Mouse (Mus musculus): ENCODE measurements at regions not wholly inside any gene's neighbourhood (a gene's known extent, or its start where the extent isn't known, plus 50 kb on each side); places are given as distances from the start of the nearest gene placed in this dataset.

DNA sequence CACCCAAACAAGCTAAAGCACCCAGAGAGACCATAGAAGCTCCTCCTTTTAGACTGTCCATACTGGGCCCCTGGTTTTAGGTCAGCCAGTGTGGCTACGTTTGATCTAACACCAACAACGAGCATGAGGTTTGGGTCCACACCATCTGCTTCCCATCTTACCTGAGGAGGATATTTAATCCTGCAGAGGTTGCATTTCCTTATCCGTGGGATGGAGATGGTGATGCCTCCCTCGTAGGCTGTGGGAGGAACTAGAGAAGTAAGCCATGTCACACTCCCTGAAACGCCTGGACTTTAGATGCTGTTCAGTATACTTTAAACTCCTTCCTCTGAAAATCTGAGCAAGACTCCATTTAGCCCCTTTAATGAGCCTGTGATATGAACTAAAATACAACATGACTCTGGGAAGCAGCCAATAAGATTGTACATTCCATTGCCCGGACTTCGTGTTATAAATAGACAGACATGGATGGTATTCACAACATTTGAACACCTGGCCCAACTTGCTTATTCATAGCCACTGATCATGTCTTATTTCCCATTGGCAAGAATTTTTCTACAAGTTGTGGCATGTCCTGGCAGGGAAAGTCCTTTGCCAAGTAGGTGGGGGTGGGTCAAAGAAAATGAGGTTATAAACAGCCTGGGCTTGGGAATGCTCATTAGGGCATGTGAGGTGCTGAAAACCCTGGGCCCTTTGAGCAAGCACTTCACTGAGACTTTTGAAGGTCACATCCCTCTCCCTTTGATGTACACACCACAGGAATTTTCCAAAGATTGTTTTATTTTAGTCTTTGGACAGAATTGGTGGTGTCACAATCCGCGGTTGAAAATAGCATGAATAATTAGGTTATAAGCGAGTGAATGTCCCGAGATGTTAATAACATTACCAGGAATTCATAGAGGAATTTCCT, 89.7 kb upstream of the Pgrmc2 start:
- no peak for DNase-seq

DNA sequence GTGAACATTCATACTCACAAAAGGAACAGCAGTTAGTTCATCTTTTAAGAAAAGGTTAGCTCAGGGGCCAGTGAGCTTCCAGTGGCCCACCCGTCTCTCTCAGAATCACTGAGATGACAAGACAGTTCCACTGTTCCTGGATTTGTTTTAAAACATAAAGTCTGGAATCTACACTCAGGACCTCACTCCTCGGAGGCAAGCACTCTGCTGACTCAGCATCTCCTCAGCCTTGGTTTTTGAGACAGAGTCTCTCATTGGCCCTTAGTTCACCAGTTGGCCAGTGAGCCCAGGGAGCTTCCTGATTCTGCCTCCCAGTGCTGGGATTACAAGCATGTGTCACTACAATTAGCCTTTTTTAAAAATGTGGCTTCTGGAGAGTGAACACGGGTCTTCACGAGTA, 88.9 kb upstream of the Pgrmc2 start:
- DNase-seq: no peak

DNA sequence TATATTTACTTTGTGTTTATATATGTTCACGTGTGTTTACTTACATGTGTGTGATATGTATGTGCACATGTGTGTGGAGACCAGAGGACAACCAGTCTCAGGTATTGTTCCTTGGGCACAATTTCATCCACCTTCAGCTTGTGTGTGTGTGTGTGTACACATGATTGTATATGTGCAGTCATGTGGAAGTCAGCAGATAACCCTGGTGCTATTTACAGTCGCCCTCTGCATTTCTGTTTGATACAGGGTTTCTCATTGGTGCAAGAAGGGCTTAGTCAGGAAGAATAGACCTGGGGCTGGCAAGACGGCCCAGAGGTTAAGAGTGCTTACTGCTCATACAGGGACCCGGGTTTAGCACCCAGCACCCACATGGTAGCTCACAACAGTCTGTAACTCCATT, 88.5 kb upstream of the Pgrmc2 start:
- no peak for DNase-seq

GRCm38 (mm10) chr3:41170566-41170965, 87.7 kb upstream of the Pgrmc2 start:
- no peak for DNase-seq

- no peak for DNase-seq
Observed at GRCm38 (mm10) chr3:41169430-41169829, 86.6 kb upstream of the Pgrmc2 start.

- DNase-seq: no peak
Observed at GRCm38 (mm10) chr3:41168181-41168967, 85.5 kb upstream of the Pgrmc2 start.

- DNase-seq: no peak
Observed at GRCm38 (mm10) chr3:41167476-41167875, 84.6 kb upstream of the Pgrmc2 start.

DNA sequence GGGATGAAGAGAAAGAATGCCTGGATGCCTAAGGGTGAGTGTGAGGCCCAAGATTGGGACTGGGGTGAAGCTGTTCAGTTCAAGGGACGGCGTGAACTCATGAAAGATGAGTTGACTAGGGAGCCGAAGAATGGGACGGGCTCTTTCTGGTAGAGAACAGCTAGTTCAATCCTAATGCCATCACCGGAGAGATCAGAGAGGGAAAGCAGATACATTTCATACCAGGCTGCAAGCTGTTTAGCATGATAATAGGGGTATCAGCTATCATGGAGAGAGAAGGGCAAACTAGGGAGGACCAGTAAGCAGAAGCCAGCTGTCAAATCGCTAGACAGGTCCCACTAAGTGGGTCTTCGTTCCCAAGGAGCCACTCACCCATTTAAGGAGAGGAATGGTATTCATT, 81.9 kb upstream of the Pgrmc2 start:
- DNase-seq: no peak

DNA sequence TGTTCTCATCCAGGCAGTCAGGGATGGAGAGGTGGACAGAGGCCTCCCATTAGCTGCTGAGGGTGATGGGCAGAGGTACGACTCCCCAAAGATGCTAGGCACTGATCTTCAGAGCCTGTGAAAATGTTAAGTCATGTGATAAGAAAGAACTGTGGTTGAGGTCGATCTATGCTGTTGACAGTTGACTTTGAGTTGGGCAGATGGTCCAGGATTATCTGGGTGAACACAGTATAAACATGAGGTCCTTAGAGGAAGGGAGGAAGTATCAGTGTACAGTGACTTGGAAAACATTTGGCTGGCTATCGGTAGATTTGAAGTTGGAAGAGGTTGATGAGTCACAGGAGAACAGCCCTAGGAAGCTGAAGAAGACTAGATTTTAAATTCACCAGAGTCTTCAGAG, 80.9 kb upstream of the Pgrmc2 start:
- no peak for DNase-seq

- DNase-seq: no peak
Observed at GRCm38 (mm10) chr3:41162514-41162913, 79.7 kb upstream of the Pgrmc2 start.

GRCm38 (mm10) chr3:41160648-41161047, 77.8 kb upstream of the Pgrmc2 start:
- DNase-seq: no peak

DNA sequence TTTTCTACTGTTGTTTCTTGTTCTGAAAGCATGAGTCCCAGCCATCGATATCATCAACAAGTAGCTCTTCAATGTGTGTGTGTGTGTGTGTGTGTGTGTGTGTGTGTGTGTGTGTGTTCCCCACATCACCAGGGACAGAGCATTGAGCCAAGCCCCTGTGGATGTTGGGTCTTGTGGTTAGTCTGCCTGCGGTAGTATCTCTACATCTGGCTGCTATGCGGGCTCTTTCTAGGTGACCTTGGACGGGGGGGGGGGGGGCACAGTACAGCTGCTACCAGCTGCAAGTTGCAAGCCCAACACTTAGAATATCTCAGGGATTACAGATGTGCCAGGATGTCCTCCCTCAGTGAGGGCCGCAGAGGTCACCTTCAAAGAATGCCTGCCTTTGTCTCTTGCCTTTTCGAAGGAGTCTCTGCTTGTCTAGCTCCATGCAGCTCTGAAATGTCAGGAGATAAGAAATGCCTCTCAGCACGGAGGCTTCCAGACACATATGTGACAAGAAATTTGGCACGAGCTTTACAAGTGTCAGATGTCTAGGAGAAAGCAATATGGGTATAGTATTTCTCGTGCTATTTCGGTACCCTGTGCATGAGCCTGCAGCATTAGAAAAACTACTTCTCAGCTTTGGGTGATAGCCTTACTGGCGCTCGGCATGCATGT, 75.6 kb upstream of the Pgrmc2 start:
- no peak for DNase-seq

DNA sequence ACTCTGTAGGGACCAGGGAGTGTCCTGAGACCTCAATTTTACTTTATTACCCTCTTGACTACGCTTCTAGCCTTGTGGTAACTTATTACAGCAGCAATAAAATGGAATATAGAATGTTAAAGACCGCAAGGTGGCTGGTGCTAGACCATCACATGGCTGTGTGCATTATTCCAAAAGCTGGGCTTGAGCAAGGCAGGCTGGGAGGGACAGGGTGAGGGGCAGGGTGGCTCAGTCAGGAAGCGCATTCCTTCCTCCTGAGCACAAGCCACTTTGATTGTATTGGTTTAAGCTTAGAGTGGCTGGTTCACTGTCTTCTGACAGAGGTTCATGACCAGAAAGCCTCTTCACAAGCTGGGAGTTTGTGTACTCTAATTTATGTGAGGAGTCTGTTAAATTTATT, 74.6 kb upstream of the Pgrmc2 start:
- no peak for DNase-seq

GRCm38 (mm10) chr3:41156562-41156961, 73.7 kb upstream of the Pgrmc2 start:
- no peak for DNase-seq

GRCm38 (mm10) chr3:41155132-41155760, 72.4 kb upstream of the Pgrmc2 start:
- DNase-seq: no peak

DNA sequence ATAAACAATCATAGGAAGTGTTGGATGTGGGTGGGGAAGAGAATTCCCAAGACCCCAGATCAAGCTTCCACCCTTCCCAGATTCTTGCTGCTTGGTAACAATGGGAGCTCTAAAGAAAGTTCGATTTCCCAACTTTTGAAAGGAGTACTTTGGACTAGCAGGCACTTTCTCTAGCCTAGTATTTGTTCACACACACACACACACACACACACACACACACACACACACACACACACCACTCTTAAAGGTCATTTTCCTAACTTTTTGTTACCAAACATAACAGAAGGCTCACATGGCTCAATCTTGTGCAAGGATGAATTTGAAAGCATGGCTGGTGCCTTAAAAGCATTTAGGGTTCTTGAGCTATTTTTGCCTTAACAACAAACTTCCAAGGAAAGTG, 71.6 kb upstream of the Pgrmc2 start:
- DNase-seq: no peak

DNA sequence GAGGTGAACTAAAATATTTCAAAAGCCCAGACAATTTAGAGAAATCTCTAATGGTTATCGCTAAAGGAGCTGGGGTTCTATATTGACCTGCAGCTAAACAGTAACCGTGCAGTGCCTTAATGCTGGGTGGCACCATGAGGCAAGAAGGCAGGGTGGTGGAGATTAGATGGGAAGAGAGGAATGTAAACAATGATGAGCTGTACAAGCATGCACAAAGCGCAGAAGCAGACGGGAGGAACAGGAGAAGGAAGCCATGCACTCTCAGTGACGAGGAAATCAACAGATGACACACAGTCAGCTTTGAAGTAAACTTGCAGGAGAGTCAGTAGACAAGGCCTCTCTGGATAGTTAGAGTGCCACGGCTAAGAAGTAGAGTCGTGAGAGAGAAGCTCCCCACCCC, 69.1 kb upstream of the Pgrmc2 start:
- DNase-seq: no peak

DNA sequence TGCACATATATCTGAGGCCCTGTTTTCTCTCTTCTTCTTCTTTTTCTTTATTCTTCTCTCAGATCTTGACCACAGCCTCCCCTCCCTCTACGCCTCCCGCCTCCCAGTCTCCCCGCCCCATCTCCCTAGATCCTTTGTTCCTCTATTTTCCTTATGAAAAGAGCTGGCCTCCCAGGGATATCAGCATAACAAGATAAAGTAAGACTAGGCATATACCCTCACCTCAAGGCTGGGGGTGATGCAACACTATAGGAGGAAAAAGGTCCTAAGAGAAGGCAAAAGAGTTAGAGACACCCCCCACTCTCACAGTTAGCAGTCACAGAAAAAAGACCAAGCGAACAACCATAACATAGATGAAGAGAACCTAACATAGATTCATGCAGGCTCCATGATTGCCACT, 57.5 kb upstream of the Pgrmc2 start:
- DNase-seq: no peak

DNA sequence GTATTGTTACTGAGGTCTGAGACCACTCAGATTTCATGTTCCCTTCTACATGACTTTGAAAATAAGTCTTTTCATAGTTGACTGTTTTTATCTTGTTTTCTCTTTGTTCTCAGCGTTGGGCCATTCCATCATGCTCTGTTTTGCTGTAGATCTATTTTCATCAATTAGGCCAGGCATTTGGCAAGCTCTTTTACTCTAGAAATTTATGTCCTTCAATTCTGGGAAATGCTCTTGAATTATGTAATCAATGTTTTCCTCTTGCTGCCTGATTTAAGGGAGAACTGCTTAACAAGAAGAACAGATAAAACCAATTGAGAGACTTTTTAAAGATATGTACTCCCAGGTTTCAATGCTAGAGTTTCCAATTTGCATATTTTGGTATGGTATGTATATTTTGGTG, 55.1 kb upstream of the Pgrmc2 start:
- no peak for DNase-seq

DNA sequence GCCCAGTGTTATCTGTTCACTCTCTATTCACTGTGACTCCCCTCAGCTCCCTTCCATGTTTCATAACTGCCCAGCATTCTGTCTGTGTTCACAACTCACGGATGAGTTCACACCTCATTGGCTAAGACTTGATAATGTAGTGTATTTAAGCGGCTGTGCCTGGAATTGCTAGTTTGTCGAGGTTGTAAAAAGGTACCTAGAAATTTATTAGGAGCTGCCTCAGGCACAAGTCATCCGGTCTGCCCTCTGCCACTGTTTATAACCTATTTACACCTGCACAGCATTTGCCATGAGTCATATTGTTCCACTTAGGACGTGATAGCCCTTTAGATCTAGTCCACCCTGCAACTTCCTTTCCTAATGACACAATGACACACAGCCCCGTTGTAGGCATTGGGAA, 50.0 kb upstream of the Pgrmc2 start:
- DNase-seq: no peak
